Mouse (Mus musculus) gastrocnemius, postnatal 36 days (tissue): ENCODE results near the gene Cacna1e. TPM values are rescaled to one million over a fixed set of nuclear protein-coding genes. Genes with fewer than 3 reads are reported as not detected.

Source experiments
- DNase-seq, 2 experiments: peaks; one replicate each; pipeline ENCODE4 v3.0.0; 2022
- intact Hi-C: fragments of 180-260 bp; cut with DNase I; formaldehyde crosslinking; loops from one replicate; pipeline ENCODE4 v1.15.1; 2025
- long read RNA-seq, 2 experiments: library from polyadenylated mRNA; stranded (forward); transcript quantifications; one replicate each; pipeline ENCODE4 v2.0.0; 2021
- total RNA-seq, 2 experiments: library from RNA; stranded (reverse); gene quantifications; 2 replicates each; pipeline ENCODE4 v1.2.3; 2021

The Cacna1e gene
- under 1 TPM; 0.02 to 0.28 TPM for total RNA-seq
- long read RNA-seq, experiment 1, result 0 reads
- long read RNA-seq, experiment 2, result 0 reads

DNA sequence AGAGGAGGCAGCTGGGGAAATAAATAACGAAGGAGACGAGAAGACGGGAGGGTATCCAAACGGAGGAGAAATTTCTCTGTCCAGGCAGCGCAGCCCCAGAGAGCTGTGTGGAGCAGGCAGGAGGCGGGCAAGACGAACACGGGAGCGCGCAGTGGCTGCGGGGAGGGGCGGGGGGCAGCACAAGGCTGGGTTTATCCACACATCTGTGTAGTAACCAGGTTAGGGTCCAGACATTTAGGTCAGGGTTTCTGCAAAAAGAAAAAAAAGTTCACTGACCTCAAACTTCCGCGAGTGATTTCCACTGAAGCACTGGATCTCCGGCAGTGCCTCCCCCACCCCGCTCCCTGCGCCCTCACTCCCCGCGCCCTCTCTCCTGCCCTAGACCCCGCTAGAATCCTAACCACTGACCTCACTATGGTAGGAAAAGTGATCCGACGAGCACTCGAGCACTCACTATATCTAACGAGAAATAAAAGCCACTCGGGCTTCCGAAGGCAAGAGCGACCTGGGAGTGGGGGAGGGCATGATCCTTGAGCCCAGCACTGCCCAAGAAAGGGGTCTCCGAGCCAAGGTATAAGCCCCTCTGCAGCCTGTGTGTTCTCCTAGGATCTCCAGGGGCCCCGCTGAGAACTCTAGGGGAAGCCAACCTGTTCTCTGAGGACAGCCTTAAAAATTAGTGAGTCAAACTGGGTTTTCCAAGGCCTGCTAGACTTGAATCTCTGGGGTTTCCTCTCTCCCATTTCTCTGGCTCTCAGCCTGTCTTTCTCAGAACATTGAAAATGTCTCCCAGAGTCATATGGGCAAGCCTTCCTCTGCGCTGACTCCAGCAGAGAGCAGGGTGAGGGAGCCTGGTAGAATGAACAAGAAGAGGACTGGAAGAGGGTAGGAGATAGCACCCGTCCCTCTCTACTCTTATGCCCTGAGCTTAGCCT lies at the start of gene Cacna1e:
TSS of gene Cacna1e (minus strand) at position 227 of the 932 bp plus-strand sequence.
- intact Hi-C loops, result loop anchor here (5.0 kb wide), 1 partner anchor 123 kb away; no protein-coding TSS in a partner anchor
- no peak for DNase-seq

DNA sequence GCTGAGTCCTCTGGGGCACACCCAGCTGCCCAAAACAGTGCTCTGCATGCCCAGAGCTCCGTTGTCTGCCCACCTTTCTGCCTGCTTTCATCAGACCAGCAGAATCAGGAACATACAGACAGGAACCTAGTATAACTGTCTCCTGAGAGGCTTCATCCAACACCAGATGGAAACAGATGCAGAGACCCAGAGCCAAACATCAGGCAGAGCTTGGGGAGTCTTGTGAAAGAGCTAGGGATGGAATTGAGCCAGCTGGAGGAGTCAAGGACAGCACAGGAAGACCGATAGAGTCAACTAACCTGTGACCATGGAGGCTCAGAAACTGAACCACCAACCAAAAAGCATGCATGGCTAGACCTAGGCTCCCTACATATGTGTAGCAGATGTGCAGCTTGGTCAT lies 34.1 kb upstream of the Cacna1e start:
- DNase-seq, result no peak
- intact Hi-C loops, result no loop called here

DNA sequence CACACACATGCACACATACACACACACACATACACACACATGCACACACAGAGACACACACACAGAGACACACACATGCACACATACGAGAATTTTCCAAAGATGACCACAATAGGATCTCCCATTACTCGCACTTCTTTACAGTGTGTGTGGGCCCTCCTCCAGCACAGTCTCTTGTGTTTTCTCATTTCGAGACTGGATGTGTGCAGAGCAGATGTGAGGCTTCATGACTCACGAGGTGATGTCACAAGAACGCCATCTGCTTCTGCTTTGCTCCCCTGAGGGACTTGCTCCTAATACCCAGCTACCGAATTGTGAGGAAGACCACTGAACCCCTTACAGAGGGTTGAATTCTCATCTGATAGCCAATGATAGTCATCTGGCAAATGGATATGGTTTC lies 33.1 kb upstream of the Cacna1e start:
- no peak for DNase-seq
- intact Hi-C loops, result no loop called here

DNA sequence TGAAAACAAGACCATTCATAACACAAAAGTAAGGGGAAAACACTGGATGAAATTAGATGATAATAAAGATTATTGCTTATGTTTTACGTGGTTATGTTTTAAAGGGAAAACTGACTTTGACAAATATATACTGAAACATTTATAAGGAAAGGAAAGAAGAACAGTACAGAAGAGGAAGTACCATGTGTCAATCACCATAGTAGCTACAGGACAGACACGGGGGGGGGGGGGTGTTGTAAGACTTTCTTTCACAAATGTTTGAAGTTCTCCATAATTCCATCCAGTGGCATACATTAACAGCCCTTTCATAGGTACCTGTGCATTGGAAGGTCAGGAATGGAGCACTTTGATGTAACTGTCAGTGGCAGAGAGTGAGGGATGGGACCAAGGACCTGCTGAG lies 25.3 kb upstream of the Cacna1e start:
- no peak for DNase-seq
- intact Hi-C loops, result no loop called here

DNA sequence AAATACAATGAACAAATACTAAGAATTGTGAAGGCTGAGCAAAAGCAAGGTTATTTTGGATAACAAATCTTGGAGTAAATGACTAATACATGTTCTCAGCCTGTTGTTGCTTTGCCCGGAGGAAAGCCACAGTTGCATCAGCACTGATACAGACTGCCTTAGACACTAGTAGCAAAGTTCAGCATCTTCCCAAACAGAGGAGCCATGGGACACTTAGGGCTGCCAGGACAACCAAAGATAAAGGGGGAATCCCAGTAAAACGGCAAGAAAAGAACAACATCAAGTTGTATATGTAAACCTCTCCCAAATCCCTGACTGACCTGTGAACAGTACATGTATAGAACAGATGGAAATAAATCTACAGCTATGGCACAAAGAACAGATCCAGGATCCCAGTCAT lies 13.1 kb upstream of the Cacna1e start:
- intact Hi-C loops, result no loop called here
- DNase-seq, result no peak

DNA sequence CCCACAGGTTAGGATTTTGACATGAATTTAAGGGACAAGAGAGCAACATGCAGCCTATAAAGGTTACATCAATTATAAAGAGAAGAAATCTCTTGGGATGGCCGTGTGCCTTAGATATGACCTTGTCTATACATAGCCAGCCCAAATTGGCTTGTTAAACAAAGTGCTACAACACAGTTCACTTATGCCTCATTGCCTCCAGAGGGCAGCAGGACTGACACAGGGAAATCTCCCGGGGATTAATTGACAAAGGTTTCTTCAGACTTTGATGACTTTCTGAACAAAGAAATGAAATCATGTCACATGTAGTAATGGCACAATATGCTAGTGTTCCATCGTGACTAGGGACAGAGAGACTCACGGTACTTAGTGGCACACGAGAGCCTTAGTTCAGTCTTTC lies 5.9 kb upstream of the Cacna1e start:
- intact Hi-C loops, result no loop called here
- no peak for DNase-seq

DNA sequence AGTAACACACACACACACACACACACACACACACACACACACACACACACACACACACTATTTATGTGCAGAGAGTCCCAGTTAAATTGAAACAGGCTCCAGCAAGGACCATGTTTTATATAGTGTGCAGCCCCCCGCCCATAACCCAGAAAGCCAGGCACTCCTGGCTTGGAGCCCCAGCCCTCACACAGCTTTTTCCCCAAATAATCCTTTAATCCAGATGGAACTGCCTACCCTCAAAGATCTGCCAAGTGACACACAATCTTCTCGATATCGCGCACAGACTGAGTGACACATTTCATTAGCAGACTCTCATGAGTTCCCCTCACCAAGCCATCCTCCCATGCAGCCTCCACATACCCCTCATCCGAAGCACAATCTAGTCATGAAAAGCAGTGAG lies 4.2 kb upstream of the Cacna1e start:
- DNase-seq, result no peak
- intact Hi-C loops, result loop anchor here (5.0 kb wide), 1 partner anchor 119 kb away; no protein-coding TSS in a partner anchor

DNA sequence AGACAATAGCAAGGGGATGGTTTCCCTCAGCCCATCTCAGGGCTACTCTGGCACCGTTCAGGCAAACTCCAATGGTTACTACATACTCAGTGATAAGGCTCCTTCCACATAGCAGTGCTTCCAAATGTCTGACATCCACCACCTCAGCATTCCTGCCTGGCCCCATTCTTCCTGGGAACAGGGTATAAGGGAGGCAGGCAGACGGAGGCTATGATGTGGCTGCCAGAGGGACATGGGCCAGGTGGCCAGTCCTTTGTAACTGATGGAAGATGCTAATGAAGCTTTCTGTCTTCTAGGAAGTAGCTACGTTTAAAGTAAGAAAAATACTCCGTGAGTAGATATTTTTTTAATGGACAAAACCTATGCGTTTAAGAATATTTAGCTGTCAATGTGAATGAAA lies 3.7 kb upstream of the Cacna1e start:
- DNase-seq, result no peak
- intact Hi-C loops, result loop anchor here (5.0 kb wide), 1 partner anchor 119 kb away; no protein-coding TSS in a partner anchor

DNA sequence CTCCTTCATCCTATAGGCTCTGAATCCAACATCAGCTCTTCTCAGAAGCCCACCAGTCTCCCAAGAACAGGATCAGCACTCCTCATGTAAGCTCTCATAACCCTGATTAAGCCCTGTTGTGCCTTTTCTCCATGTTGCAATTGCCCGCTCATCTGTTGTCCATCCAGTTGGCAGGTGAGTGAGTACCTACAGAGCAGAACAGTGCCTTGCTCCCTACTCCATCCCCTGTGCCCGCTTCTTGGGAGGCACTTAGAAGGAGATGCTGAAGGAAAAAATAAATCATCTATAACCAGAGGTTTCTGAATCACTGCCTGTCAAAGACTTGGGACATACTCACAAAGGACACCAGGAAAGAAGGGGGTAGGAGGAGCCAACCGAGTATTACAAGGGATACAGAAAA lies 3.2 kb upstream of the Cacna1e start:
- no peak for DNase-seq
- intact Hi-C loops, result loop anchor here (5.0 kb wide), 1 partner anchor 120 kb away; no protein-coding TSS in a partner anchor

DNA sequence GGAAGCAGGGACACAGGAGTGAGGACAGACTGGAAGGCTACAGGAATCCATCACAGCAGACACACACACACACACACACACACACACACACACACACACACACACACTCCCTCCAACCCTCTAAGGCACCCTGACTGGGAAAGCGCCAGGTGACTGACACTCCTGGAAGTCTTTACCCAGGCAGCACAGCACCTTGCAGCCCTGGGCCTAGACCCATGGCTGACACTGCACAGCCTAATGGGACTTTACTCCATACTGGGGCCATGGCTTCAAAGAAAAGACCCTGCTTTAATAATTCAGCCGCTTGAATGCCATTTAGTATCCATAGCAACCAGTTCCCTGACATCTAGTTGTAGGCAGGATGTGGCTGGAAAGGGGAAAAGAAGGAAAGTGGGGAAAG lies 2.3 kb upstream of the Cacna1e start:
- DNase-seq, result no peak
- intact Hi-C loops, result loop anchor here (5.0 kb wide), 1 partner anchor 121 kb away; no protein-coding TSS in a partner anchor

DNA sequence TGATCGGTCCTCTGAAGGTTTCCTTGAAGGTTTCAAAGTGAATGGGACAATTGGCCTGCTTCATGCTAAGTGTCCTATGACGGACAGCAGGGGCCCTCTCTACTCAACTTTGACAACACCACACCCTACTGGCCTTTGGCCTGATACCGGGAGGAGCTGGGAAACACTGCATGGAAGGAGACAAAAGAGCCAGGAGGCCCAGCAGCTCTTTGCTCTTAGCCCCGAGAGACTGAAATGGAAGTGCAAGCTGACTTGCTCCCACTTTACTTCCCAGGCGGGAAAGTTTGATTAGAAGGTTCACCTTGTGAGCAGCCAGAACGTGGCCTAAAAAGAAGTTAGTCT lies 877 bp upstream of the Cacna1e start:
- DNase-seq, result no peak
- intact Hi-C loops, result loop anchor here (5.0 kb wide), 1 partner anchor 122 kb away; no protein-coding TSS in a partner anchor

DNA sequence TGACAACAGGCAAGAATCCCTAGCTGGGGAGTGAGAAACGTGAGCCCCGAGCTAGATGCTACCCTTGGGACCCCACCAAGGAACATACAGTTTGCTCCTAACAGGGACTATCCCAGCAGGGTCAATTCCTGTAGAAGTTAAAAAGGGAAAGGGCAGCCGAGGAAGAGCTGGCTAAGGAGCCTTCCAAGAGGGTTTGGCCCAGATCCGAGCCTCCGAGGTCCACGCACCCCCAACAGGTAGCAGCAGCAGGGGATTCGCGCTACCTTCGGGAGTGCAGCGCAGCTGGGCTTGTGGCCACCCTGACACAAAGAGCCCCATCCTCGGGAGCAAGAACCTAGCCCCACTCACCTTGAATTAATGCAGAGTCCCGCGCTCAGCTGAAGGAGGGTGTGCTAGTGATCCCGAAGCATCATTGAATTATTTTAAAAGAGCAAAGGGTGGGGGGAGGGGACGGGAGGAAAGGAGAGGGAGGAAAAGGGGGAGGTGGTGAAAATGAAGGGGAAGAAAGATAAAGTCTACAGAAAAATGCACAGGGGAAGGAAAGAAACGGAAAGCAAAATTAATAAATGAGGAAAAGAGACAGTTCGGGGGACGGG lies 607 bp downstream of the Cacna1e start:
- intact Hi-C loops, result no loop called here
- DNase-seq, result no peak

DNA sequence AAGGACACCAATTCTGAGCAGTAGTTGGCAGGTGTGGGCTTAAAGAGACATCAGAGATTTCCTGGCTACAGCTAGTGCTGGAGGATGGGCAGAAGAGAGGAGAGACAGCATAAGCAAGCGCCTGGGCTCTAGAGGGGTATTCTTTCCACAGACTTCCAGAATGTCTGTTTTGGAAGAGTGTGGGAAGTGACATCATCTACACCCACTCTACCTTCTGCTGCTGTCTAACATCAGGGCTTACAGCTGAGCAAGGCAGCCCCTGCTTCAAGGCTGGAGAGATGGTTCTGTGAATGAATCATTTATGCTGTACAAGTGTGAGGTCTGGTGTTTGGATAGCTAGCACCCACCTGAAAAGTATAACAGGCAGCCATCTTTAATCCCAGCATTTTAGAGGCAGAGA lies 18.3 kb downstream of the Cacna1e start:
- no peak for DNase-seq
- intact Hi-C loops, result no loop called here

DNA sequence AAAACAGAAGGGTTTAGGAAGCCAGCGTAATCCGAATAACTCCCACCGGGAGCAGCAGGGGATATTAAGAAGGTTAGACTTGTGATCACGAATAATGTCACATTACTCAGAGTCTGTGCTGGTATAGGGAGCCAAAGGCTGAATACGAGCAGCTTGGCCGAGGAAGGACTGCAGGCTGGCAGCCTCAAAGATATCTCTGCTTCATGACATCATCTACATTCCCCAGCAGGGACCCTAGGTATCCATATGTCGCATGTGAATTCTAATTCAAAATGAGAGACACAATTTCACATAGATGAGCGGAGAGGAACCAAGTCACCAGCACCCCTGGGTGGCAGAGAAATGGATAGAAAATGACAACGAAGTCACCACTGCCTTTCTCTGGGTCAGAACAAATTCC lies 22.9 kb downstream of the Cacna1e start:
- intact Hi-C loops, result no loop called here
- DNase-seq, result no peak

DNA sequence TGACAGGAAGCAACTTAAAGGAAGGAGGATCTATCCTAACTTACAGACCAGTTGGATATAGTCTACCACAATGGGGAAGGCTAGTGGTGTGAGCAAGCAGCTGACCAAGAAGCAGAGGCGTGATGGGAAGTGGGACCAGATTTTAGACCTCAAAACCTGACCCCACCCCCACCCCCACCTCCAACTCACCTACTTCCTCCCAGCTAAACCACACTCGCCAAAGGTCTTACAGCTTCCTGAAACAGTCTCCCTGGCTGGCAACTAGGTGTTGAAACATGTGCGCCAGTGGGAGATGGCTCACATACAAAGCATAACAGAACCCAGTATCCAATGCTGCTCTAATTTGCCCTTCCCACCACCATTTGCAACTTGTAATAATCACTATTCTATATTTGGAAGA lies 29.7 kb downstream of the Cacna1e start:
- intact Hi-C loops, result no loop called here
- no peak for DNase-seq

DNA sequence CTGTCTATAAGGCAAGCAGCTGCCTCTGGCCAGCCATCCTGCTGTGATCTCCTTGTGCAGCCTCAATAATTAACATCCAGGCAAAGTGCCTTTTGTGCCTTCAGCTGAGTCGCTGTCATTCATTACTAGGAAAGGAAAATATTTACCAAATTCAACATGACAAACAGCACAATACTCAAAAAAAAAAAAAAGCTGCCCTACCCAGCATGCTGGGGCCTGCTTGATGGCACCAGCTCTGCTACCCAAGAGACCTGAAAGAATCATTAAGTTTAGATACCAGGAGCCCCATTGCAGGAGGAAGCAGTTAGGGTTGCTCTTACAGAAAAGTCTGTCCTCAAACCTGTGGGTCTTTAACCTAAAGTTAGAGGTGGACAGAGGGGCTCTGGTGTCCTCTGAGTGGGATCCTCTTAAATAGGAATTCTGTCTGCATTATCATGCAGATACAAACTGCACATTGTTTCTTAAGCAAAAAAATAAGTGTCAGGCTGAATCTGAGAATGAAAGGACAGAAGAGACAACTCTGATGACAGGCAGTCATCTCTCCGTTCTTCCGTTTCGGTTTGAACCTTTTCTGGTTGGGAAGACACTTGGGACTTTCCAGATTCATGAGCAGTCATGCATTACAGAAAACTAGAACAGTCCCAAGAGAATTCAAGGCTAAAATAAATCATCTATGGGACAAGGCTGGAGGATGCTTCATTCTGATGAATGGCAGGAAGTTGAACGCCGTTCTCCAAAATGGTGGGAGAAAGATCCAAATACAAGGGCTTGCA lies 33.6 kb downstream of the Cacna1e start:
- intact Hi-C loops, result no loop called here
- no peak for DNase-seq

DNA sequence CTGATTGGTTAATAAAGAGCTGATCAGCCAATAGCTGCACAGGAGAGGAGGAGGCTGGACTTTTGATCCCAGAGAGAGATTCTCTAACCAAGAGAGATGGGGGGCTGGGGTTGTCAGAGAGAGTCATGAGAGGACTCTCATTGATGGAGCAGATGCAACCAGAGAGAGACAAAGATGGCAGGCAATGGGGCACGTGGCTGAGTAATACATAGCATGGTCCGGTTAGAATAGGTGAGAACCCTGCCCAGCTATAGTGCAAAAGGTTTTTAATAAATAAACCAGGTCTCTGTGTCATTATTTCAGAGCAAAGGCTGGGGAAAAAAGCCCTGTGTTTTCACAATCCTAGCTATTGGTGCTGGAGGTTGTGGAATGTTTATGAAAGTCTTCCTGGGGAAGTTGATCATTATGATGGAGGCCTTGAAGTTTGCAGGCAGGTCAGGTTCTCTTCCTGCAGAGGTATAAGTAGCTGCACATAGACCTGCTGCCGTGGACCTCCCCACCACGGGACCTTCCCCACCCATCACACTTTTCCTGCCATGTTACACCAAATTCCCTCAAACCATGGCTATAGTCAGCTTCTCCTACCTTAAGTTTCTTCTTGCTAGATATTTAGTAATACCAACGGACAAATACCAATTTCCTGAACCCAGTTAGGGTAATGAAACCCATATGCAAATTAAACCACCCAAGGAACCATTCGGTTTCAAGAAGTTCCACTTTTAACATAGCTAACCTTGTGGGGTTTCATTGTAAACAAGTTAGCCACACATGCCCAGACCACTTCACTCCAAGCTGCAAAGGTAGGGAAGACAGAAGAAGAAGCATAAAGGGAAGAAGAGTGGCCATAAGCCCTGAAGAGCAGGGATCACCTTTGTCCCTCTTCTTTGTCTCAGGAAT lies 35.4 kb downstream of the Cacna1e start:
- intact Hi-C loops, result no loop called here
- no peak for DNase-seq

DNA sequence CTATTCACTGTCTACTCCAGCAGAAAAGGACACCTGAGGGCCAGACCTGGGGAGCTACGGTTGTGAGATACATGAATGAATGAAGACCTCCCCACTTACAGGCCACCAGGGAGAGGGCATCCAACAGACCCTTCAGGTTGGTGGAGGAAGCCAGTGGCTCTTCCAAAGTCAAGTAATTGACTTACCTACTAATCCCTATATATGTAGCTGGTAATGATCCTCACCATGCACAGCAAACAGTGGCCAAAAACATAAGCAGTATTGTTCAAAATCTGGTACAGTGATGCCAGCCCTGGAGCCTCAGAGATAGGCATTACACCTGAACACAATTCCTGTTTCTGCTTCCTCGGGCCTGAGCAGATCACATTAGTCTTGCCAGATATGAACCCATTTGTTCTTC lies 37.4 kb downstream of the Cacna1e start:
- intact Hi-C loops, result no loop called here
- DNase-seq, result no peak

DNA sequence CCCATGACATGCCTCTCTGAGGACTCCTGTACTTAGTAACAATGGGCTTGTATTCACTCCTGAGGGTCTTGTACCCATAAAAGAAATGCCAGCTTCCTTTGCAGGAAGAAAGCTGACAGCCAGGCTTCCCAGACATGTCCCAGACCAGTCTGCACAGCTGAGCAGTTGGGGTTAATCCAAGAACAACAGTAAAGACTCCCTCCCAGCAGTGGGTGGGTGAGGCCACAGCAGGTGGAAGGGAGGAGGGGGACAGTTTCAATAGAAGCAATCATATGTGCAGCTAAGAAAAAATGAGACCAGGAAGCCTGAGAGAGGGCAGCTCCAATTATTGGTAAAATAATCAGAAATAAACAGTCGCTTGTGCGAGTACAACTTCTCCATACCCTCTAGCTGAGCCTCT lies 40.9 kb downstream of the Cacna1e start:
- intact Hi-C loops, result no loop called here
- no peak for DNase-seq

DNA sequence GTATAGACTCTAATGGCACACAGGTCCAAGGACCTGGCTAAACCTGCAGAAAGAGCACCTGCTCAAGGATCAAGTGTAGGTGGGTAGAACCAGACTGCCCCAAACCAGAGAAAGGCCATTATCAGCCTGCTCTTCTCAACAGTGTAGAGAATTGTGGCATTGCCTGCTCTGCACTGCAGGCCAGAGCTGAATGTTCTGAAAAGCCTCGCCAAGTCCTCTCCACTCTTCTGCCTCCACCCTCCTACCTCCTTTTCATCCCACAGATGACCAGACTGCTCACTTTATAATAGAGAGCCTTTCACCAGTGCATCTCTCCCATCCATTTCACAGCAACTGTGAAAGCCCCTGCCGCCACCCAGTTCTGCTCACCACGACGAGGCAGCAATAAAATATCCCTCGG lies 42.0 kb downstream of the Cacna1e start:
- DNase-seq, result no peak
- intact Hi-C loops, result no loop called here
